Mouse (Mus musculus): ENCODE data around the gene 5330417C22Rik. TPM values are rescaled to one million over a fixed set of nuclear protein-coding genes. Genes with fewer than 3 reads are reported as not detected.

The 5330417C22Rik gene
- polyA plus RNA-seq, 1 experiment, result not detected

GRCm38 (mm10) chr3:108435701-108436379 is 100.5 kb downstream of the 5330417C22Rik start:
- no peak for TF ChIP-seq GATA1 (IDR thresholded peaks at IDR 0.05; ENCODE audit: low read length)

GRCm38 (mm10) chr3:108433881-108434495 is 102.3 kb downstream of the 5330417C22Rik start:
- no peak for TF ChIP-seq GATA1 (IDR thresholded peaks at IDR 0.05; ENCODE audit: low read length)

GRCm38 (mm10) chr3:108433188-108433880 is 103.0 kb downstream of the 5330417C22Rik start:
- no peak for TF ChIP-seq GATA1 (IDR thresholded peaks at IDR 0.05; ENCODE audit: low read length)

GRCm38 (mm10) chr3:108432542-108433187 is 103.7 kb downstream of the 5330417C22Rik start:
- TF ChIP-seq GATA1 (IDR thresholded peaks at IDR 0.05; ENCODE audit: low read length), result no peak

GRCm38 (mm10) chr3:108425624-108426018 is 110.7 kb downstream of the 5330417C22Rik start:
- TF ChIP-seq GATA1 (IDR thresholded peaks at IDR 0.05; ENCODE audit: low read length), result no peak

- no peak for TF ChIP-seq GATA1 (IDR thresholded peaks at IDR 0.05; ENCODE audit: low read length)
Observed at GRCm38 (mm10) chr3:108424944-108425623, 111.3 kb downstream of the 5330417C22Rik start.

GRCm38 (mm10) chr3:108423844-108424801 is 112.2 kb downstream of the 5330417C22Rik start:
- TF ChIP-seq GATA1 (IDR thresholded peaks at IDR 0.05; ENCODE audit: low read length), result no peak

- no peak for TF ChIP-seq GATA1 (IDR thresholded peaks at IDR 0.05; ENCODE audit: low read length)
Observed at GRCm38 (mm10) chr3:108423006-108423405, 113.3 kb downstream of the 5330417C22Rik start.

- no peak for TF ChIP-seq GATA1 (IDR thresholded peaks at IDR 0.05; ENCODE audit: low read length)
Observed at GRCm38 (mm10) chr3:108415831-108416223, 120.5 kb downstream of the 5330417C22Rik start.

- no peak for TF ChIP-seq GATA1 (IDR thresholded peaks at IDR 0.05; ENCODE audit: low read length)
Observed at GRCm38 (mm10) chr3:108414857-108415830, 121.2 kb downstream of the 5330417C22Rik start, which contains the start of gene Celsr2. Gene Celsr2, minus strand, starts transcription at chr3:108415552.

GRCm38 (mm10) chr3:108413634-108414360 is 122.5 kb downstream of the 5330417C22Rik start:
- no peak for TF ChIP-seq GATA1 (IDR thresholded peaks at IDR 0.05; ENCODE audit: low read length)

GRCm38 (mm10) chr3:108411754-108412121 is 124.6 kb downstream of the 5330417C22Rik start:
- TF ChIP-seq GATA1 (IDR thresholded peaks at IDR 0.05; ENCODE audit: low read length), result no peak

Measured in G1E-ER4 (cell line).